Mouse (Mus musculus) stomach, embryonic 16.5 days (tissue): Measurements from ENCODE around the gene March1. TPM values are rescaled to one million over a fixed set of nuclear protein-coding genes. Genes with fewer than 3 reads are reported as not detected.

ENCODE experiments used
- ATAC-seq: fragments of 200-750 bp; cut with Nextera tagmentation; 2 replicates; pipeline ENCODE4 v1.8.0; 2017; ENCODE audit warnings: moderate number of reproducible peaks, moderate TSS enrichment; ENCODE audit not compliant: insufficient read depth, low FRiP score
- H3K27ac ChIP-seq: fragments of 300-500 bp; sonication (generic); 2 replicates; pipeline ENCODE4 v1.5.1; 2014; ENCODE audit warnings: low read length
- H3K27me3 ChIP-seq: fragments of 300-500 bp; sonication (generic); 2 replicates; pipeline ENCODE4 v1.6.1; 2014; ENCODE audit warnings: low read length, control low read depth, mixed read lengths; ENCODE audit not compliant: control insufficient read depth, insufficient read depth
- H3K36me3 ChIP-seq: fragments of 300-500 bp; sonication (generic); 2 replicates; pipeline ENCODE4 v1.6.1; 2014; ENCODE audit warnings: low read length; ENCODE audit not compliant: control insufficient read depth, insufficient read depth
- H3K4me1 ChIP-seq: fragments of 300-500 bp; sonication (generic); 2 replicates; pipeline ENCODE4 v1.6.1; 2014; ENCODE audit warnings: low read length, control low read depth, mixed read lengths; ENCODE audit not compliant: control insufficient read depth, insufficient read depth
- H3K4me2 ChIP-seq: fragments of 300-500 bp; sonication (generic); 2 replicates; pipeline ENCODE4 v1.6.1; 2014; ENCODE audit warnings: low read depth, low read length, mixed read lengths
- H3K4me3 ChIP-seq: fragments of 300-500 bp; sonication (generic); replicated peaks from 2 replicates; pipeline ENCODE4 v1.5.1; 2014; ENCODE audit warnings: mild to moderate bottlenecking, low read length
- H3K9ac ChIP-seq: fragments of 300-500 bp; sonication (generic); 2 replicates; pipeline ENCODE4 v1.6.1; 2014; ENCODE audit warnings: low read length
- H3K9me3 ChIP-seq: fragments of 300-500 bp; sonication (generic); replicated peaks from 2 replicates; pipeline ENCODE4 v1.6.1; 2016; ENCODE audit warnings: low read length, control low read depth; ENCODE audit not compliant: control insufficient read depth
- WGBS: fragments of 180-500 bp; shearing (Covaris S2); extraction: QIAGEN DNeasy Blood & Tissue Kit; methylation state at CpG from one replicate; pipeline ENCODE4 v1.1.7; 2014; 5-methylcytosine and 5-hydroxymethylcytosine counted together
- polyA plus RNA-seq: library from polyadenylated mRNA; unstranded; fragments of >200 nt; fragmentation: Nextera tagmentation; extraction: Ambion mirVana; gene quantifications from 2 replicates; pipeline ENCODE4 v1.2.1, GENCODE M21; 2015

The March1 gene
- polyA plus RNA-seq, 1 experiment from 2014 or later = 1.2 TPM

- no peak overlapping the region for H3K4me2 ChIP-seq
- no peaks in the 10 kb centered on the region for H3K36me3 ChIP-seq
- no peaks in the 10 kb centered on the region for H3K4me1 ChIP-seq
- no peaks in the 10 kb centered on the region for H3K27me3 ChIP-seq
- H3K27ac ChIP-seq = no peak overlapping the region
- H3K4me3 ChIP-seq = no peak overlapping the region
- H3K9me3 ChIP-seq = no peaks in the 10 kb centered on the region
- no peak for ATAC-seq
- H3K9ac ChIP-seq = no peak overlapping the region
- 59% methylated on average over 1 of the region's 1 CpGs for WGBS
Measured at GRCm38 (mm10) chr8:66098148-66098547, 480.4 kb downstream of the March1 start.

- no peak for ATAC-seq
- 67% methylated on average over 2 of the region's 2 CpGs for WGBS
- no peak overlapping the region for H3K27ac ChIP-seq
Measured at GRCm38 (mm10) chr8:66119294-66119693, 501.6 kb downstream of the March1 start.

GRCm38 (mm10) chr8:66159648-66160047, 541.9 kb downstream of the March1 start:
- no peak overlapping the region for H3K4me3 ChIP-seq
- H3K9me3 ChIP-seq = no peaks in the 10 kb centered on the region
- H3K27ac ChIP-seq = no peak overlapping the region
- H3K4me2 ChIP-seq = no peak overlapping the region
- no peaks in the 10 kb centered on the region for H3K27me3 ChIP-seq
- no peak overlapping the region for H3K9ac ChIP-seq
- 81% methylated on average over 1 of the region's 1 CpGs for WGBS
- H3K36me3 ChIP-seq = no peaks in the 10 kb centered on the region
- H3K4me1 ChIP-seq = no peaks in the 10 kb centered on the region
- ATAC-seq = no peak

More at GRCm38 (mm10) chr8:66119294-66119693, 501.6 kb downstream of the March1 start:
- Histone ChIP-seq H3K36me3 (no peaks in the 10 kb centered on the region), H3K9ac (no peak overlapping the region), H3K27me3 (no peaks in the 10 kb centered on the region), H3K4me1 (no peaks in the 10 kb centered on the region), H3K4me3 (no peak overlapping the region), H3K9me3 (no peaks in the 10 kb centered on the region), H3K4me2 (no peak overlapping the region)

GRCm38 (mm10) chr8:66166835-66167234, 549.1 kb downstream of the March1 start:
- no peak overlapping the region for H3K27ac ChIP-seq
- 43% methylated on average over 1 of the region's 1 CpGs for WGBS
- ATAC-seq = no peak
- H3K27me3 ChIP-seq = no peaks in the 10 kb centered on the region
- H3K4me3 ChIP-seq = no peak overlapping the region
- H3K9ac ChIP-seq = no peak overlapping the region
- H3K4me1 ChIP-seq = no peaks in the 10 kb centered on the region
- H3K4me2 ChIP-seq = no peak overlapping the region
- no peaks in the 10 kb centered on the region for H3K36me3 ChIP-seq
- no peaks in the 10 kb centered on the region for H3K9me3 ChIP-seq

DNA sequence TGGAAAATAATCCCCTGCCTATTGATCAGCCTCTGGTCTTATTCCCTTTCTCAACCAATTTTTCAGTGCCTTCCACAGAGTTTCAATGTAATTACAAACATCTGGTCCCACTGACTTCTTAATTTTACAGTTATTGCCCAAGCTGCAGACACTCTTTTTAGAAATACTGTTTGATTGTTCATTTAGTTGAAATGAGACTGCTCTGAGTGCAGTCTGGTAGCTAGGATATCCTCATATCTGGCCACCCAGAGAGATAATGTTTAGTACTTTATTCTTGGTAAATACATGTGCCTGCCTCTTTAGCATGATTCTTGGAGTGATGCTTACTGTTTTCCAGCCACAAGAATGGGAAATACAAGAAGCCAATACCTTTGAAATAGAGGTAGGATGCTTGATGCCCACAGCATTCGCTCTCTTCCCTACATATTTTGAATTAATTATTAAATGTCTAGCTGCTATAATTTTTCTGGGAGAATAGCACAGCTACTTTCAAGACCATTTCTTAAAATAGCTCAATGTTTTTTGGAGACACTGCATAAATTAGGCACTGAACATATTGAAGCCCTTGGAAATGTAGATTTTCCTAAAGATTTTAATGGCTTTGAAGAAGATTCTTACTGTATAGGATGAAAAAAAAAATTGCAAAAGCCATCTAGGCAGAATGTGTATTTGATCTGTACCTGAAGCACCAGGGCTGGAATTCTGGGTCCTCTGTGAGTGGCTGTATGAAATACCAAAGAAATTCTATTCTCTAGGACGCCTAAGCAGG, 549.9 kb downstream of the March1 start:
- H3K27ac ChIP-seq = no peak overlapping the region
- H3K27me3 ChIP-seq = no peaks in the 10 kb centered on the region
- H3K36me3 ChIP-seq = no peaks in the 10 kb centered on the region
- 71% methylated on average over 2 of the region's 2 CpGs for whole genome bisulfite sequencing
- H3K9me3 ChIP-seq = no peaks in the 10 kb centered on the region
- H3K4me2 ChIP-seq = no peak overlapping the region
- H3K9ac ChIP-seq = no peak overlapping the region
- ATAC-seq = no peak
- no peak overlapping the region for H3K4me3 ChIP-seq
- no peaks in the 10 kb centered on the region for H3K4me1 ChIP-seq

DNA sequence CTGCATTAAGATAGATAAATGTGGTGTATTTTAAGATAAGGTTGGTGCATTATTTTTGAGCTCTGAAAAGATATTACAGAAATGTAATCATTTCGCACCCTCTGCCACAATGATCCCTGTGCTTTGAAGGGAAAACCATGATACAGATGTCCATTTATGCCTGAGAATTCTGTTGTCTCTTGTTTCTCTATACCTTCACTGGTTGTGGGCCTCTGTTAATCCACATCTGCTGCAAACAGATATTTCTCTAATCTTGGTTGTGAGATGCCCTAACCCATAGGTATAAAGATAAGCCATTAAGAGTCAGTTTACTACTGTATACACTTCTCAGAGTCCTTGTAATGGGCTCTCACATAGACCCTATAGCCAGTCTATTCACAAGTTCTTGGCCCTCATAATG, 561.6 kb downstream of the March1 start:
- Histone ChIP-seq H3K9ac (no peak overlapping the region), H3K27ac (no peak overlapping the region), H3K27me3 (no peaks in the 10 kb centered on the region), H3K4me2 (no peak overlapping the region), H3K4me3 (no peak overlapping the region), H3K36me3 (no peaks in the 10 kb centered on the region), H3K4me1 (no peaks in the 10 kb centered on the region), H3K9me3 (no peaks in the 10 kb centered on the region)
- 87% methylated on average over 1 of the region's 1 CpGs for WGBS
- ATAC-seq = no peak

DNA sequence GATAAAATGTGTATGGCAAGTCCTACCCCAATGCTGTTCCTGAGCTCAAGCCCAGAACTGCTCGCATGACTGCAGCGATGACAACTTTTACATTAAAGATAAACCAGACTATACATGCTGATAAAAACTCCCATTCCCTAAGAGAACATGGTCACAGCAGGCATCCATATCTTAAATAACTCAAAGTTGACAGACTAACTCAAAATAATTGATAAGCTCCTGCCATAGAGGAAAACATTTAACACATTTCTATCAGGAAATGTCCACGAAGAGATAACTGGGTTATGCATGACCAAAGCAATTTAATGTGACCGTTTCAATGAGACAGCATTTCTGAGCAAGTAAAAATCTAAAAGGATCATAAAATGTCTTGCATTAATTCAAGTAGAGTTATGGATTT, 563.6 kb downstream of the March1 start:
- Histone ChIP-seq H3K9ac (no peak overlapping the region), H3K9me3 (no peaks in the 10 kb centered on the region), H3K27me3 (no peaks in the 10 kb centered on the region), H3K36me3 (no peaks in the 10 kb centered on the region), H3K4me2 (no peak overlapping the region), H3K27ac (no peak overlapping the region), H3K4me1 (no peaks in the 10 kb centered on the region), H3K4me3 (no peak overlapping the region)
- no peak for ATAC-seq
- 47% methylated on average over 4 of the region's 4 CpGs for WGBS

DNA sequence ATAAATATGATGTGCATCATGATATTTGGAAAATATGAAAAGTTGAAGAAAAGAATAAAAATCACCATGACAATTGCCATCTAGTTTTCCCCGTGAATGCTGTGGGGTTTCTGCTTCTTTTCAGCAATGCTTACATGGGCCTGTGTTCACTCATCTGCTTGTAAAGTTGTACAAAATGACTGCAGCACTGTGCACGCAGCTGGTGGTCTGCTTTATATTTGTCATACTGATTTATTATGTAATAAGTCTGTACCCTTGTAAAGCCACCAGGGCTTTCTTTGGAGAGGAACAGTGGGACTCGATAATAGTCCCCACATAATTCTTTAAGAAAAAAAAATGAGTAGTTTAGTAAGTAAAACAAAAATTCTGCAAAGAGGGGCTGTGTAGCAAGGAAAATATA, 564.6 kb downstream of the March1 start:
- H3K4me3 ChIP-seq = no peak overlapping the region
- H3K36me3 ChIP-seq = no peaks in the 10 kb centered on the region
- no peak for ATAC-seq
- 40% methylated on average over 3 of the region's 3 CpGs for WGBS
- H3K9me3 ChIP-seq = no peaks in the 10 kb centered on the region
- H3K9ac ChIP-seq = no peak overlapping the region
- H3K27ac ChIP-seq = no peak overlapping the region
- H3K4me2 ChIP-seq = no peak overlapping the region
- H3K27me3 ChIP-seq = no peaks in the 10 kb centered on the region
- no peaks in the 10 kb centered on the region for H3K4me1 ChIP-seq

DNA sequence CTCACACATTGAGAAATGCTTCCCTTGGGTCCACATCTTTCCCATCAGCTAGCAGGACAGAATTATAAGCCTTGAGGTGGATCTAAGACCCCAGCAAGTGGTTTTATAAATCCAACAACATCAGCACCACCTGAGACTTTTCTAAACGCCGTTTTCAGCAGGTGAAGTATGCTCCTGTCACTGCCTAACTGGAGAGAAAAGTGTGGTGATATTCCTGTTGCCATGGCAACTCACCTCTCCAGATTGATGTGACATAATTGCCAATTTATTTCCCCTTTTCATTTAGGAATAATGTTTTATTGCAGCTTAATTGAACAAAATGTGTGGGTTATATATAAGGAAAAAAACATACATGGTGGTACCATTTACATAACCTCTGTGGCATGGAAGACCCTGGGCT, 565.8 kb downstream of the March1 start:
- H3K36me3 ChIP-seq = no peaks in the 10 kb centered on the region
- H3K4me2 ChIP-seq = no peak overlapping the region
- WGBS = 54% methylated on average over 2 of the region's 2 CpGs
- no peak overlapping the region for H3K9ac ChIP-seq
- H3K27ac ChIP-seq = no peak overlapping the region
- H3K9me3 ChIP-seq = no peaks in the 10 kb centered on the region
- no peaks in the 10 kb centered on the region for H3K27me3 ChIP-seq
- no peaks in the 10 kb centered on the region for H3K4me1 ChIP-seq
- no peak overlapping the region for H3K4me3 ChIP-seq
- no peak for ATAC-seq
